Mouse (Mus musculus): ENCODE data around the gene Lurap1.

DNA sequence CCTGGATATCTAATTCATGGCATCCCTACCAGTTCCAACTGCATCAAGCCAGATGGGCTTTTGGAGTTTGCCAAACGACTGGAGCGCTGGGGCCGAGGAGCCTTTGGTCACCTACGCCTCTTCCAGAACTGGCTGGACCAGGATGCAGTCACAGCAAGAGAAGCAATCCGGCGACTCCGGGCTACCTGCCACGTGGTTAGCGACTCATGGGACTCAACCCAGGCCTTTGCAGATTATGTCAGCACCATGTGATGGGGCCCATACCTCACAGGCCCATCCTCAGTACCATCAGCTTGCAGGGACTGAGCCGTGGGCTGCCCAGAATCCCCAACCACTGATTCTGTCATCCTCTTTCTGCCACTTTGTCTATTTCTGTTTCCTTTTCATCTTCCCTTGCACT, 54.8 kb downstream of the Lurap1 start:
- no peak for TF ChIP-seq CTCF (IDR thresholded peaks at IDR 0.05; ENCODE audit: borderline replicate concordance, insufficient read depth, low read length)
- no peak for TF ChIP-seq POLR2A (IDR thresholded peaks at IDR 0.05; ENCODE audit: low read depth, low read length)

Measured in embryonic fibroblast, embryonic 13.5 days (primary cell).